Mouse (Mus musculus): ENCODE measurements around the gene Sdsl.

- no peak for TF ChIP-seq CTCF (IDR thresholded peaks at IDR 0.05; ENCODE audit: low read depth)
- no peak for TF ChIP-seq EP300 (IDR thresholded peaks at IDR 0.05; ENCODE audit: low read depth)
Observed at GRCm38 (mm10) chr5:120506490-120506889, 33.9 kb upstream of the Sdsl start.
